Mouse (Mus musculus) embryo, embryonic 11.5 days (tissue): ENCODE results near the gene Ccr4.
"Not testable (repeated sequence)": the region's sequence is repeated elsewhere in the genome, so short reads cannot be mapped to it uniquely, and the experiment has no call there.

ENCODE experiments used
- DNase-seq: peaks from one replicate; pipeline ENCODE4 v3.0.0-alpha.2; 2012; ENCODE audit warnings: low read depth, low spot score

The Ccr4 gene

DNA sequence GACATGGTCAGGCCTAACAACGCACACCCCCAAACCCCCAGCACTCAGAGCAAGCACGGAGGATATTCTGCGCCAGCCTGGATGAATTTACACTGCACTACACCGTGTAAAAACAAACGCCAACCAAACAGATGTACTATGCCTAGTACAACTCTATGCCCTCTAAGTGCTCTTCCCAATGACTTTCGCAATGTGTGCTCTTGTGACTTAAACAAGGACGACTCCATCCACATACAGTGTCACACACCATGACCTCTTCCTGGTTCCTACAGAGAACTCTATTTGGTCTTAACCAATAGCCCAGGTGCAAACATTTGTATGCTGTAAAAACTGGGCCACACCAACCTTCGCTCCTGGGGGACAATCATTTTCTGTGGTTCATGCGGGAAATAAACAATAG lies 17.8 kb upstream of the Ccr4 start:
- DNase-seq, result no peak

- DNase-seq, result no peak
Observed at GRCm38 (mm10) chr9:114522041-114522440, 17.3 kb upstream of the Ccr4 start.

DNA sequence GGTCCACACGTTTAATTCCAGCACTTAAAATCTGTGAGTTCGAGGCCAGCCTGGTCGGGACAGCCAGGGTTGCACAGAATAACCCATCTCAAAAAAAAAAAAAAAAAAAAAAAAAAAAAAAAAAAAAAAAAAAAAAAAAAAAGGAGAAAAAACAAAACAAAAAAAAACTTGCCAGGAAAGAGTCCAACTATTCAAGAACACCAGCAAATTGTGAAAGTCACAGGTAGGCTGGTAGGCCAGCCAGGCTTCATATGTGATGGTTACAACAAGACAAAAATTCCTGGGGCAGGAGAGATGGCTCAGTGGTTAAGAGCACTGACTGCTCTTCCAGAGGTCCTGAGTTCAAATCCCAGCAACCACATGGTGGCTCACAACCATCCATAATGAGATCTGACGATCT lies 15.8 kb upstream of the Ccr4 start:
- DNase-seq, result not testable (repeated sequence)

- DNase-seq, result no peak
Observed at GRCm38 (mm10) chr9:114518812-114519477, 14.2 kb upstream of the Ccr4 start.

- no peak for DNase-seq
Observed at GRCm38 (mm10) chr9:114517924-114518497, 13.3 kb upstream of the Ccr4 start.

- no peak for DNase-seq
Observed at GRCm38 (mm10) chr9:114515364-114515763, 10.6 kb upstream of the Ccr4 start, which contains the start of gene C130032M10Rik. TSS of gene C130032M10Rik (plus strand) at chr9:114515697.

GRCm38 (mm10) chr9:114512831-114513230 lies 8.1 kb upstream of the Ccr4 start:
- DNase-seq, result no peak

DNA sequence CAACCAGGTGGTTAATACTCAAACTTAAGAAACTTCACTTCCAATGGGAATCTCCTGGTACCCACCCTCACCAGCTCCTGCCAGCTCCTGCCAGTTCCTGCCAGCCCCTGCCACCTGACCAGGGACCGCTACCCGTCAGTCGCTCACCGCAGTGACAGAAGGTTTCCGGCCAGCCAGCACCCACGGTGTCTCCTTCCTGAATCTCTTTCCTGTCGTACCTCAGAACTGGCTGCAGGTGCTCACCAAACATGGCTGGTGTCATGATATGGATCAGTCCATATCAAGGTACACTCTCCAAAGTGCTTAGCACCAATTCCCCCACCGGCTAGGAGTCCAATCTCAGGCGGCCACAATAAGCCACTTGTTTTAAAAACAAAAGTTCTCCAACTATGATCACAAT lies 5.1 kb upstream of the Ccr4 start:
- DNase-seq, result no peak

- DNase-seq, result no peak
Observed at GRCm38 (mm10) chr9:114507421-114507820, 2.7 kb upstream of the Ccr4 start.

- DNase-seq, result no peak
Observed at GRCm38 (mm10) chr9:114506564-114506963, 1.8 kb upstream of the Ccr4 start.

GRCm38 (mm10) chr9:114502711-114503427 lies 1.8 kb downstream of the Ccr4 start:
- DNase-seq, result no peak

GRCm38 (mm10) chr9:114501913-114502312 lies 2.8 kb downstream of the Ccr4 start:
- DNase-seq, result no peak

GRCm38 (mm10) chr9:114501111-114501510 lies 3.6 kb downstream of the Ccr4 start:
- DNase-seq, result no peak

DNA sequence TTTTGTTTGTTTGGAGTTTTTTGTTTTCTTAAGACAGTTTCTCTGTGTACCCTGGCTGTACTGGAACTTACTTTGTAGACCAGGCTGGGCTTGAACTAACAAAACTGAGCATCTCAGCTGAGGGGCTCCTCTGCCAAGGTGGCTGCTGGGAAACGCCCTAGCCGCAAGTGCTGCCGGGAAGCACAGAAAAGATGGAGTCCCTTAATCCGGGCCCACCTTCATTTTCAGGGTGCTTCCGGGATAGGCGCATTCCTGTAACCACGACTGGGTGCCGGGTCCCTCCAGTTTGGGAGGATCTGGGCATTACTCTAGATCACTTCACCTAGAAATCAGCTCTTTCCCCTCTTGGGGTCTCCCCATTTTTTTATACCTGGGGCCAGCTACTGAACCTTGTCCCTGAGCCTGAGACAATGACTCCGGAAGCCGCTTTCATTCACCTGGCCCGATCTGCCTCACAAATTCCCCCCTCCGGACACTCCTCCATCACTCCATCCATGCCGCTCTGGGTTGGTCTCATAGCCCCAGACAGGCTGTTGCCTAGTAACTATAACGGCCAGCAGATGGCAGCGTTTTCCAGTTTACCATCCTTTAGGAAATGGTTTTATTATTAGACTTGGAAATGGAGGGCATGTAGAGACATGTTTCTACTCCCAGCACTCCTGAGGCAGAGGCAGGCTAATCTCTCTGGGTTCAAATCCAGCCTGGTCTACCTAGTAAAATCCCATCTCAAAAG lies 4.8 kb downstream of the Ccr4 start:
- peak; percentile 56 for DNase-seq

DNA sequence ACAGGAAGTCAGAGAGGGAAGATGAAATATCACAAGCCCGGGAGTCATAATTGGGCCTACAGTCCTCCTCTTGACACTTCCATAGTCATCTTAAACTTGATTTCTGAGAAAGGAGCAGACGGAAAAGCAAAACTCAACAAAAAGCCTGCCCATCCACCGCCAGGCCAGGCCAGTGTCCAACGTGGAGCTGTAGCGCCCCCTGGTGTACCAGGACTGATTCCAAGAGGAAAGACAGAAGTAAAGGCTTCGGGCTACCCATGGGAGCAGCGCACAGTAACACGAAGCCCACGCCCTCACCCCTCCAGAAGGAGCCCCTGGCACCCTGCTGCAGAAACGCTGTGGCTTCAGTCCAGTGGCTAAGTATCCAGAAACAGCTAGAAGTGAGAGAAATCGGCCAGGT lies 6.5 kb downstream of the Ccr4 start:
- DNase-seq, result peak; percentile 82

- no peak for DNase-seq
Observed at GRCm38 (mm10) chr9:114496469-114496868, 8.2 kb downstream of the Ccr4 start.

DNA sequence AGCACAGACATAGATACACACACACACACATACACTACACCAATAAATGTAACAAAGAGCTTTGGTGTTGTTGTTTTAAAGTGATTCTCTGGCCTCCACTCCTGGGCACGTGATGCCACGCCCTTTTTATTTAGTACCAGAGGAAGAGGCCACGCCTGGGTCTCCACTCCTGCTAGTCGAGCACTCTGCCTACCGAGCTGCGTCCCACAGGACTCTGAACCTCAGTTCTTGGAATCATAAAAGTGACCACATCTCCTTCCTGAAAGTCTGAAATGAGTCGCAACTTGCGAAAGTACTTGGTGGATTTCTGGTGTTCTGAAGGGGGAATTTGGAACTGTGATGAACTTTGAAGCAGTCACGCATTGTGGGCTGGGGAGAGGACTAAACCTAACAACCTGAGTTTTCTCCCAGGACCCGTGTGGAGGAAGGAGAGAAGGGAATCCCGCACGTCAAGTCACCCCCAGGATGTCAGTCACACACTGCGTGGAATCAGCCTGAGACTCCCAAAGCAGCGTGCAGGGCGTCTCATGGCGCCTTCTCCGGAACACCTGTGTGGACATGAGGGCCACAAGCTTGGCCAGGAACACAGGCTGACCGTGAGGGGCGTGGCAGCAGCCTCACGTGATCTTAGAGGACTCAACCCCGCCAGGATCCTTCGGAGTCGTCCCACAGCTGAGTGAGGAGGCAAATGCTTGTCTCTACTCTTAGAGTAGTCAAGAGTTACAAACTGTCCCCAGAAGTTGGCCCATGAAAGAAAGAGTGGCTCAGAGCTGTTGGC lies 17.0 kb downstream of the Ccr4 start:
- DNase-seq, result no peak

GRCm38 (mm10) chr9:114486808-114487207 lies 17.9 kb downstream of the Ccr4 start:
- DNase-seq, result no peak

DNA sequence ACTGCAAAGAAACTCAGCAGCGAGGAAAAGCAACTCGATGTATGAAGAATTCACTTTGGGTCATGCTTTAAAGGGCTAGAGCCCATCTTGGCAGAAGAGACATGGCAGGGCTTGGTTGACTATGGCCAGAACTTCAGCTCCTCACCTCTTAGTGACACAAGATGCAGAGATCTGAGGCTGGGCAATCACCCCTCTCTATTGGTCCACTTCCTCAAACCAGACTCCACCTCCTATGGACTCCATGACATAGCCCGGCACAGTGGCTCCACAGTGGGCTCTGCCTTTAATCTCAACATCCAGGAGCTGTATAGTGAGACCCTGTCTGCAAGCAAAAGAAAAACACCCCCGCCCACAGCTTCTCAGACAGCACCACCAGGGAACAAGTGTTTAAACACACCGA lies 19.9 kb downstream of the Ccr4 start:
- DNase-seq, result no peak

- no peak for DNase-seq
Observed at GRCm38 (mm10) chr9:114480940-114481339, 23.8 kb downstream of the Ccr4 start.

- no peak for DNase-seq
Observed at GRCm38 (mm10) chr9:114477019-114477418, 27.7 kb downstream of the Ccr4 start.
